ENCODE assay signal across 12 mouse cellular contexts in genomic region chr13:95634451-95634850, GRCm38 (mm10). TPM values are rescaled to one million over a fixed set of nuclear protein-coding genes. Genes with fewer than 3 reads are reported as not detected.
DNase-seq lines count a peak whose midpoint lies in the region; ATAC-seq and TF ChIP-seq lines count a peak whose summit lies in the region.
"Had no signal": no experiment of that assay in that cellular context is flagged by ENCODE, and none has a peak within 500 bp of the region (broad histone marks: within the 10 kb centered on the region; RNA-seq: fewer than 3 reads in every experiment).

No protein-coding gene starts in this region.

- intact Hi-C loops in heart, postnatal 25 days (cut with DNase I) = no loop called here

- peak overlapping the region; percentile 75; the same call in 1 of the 2 replicates for H3K27ac ChIP-seq in heart, embryonic 10.5 days
- H3K27ac ChIP-seq in limb, embryonic 15.5 days = 0 out of 2 replicates have a peak overlapping the region, but pooled peaks have one; percentile 30
- no peak overlapping the region for H3K27ac ChIP-seq in limb, embryonic 10.5 days
- H3K27ac ChIP-seq: midbrain, embryonic 15.5 days; neural tube, embryonic 12.5 days had no signal

- peaks cover 43% of the 10 kb centered on the region for H3K4me1 ChIP-seq in heart, embryonic 10.5 days
- no peaks in the 10 kb centered on the region; the same call in 1 of the 2 replicates for H3K4me1 ChIP-seq in limb, embryonic 15.5 days
- H3K4me1 ChIP-seq in limb, embryonic 10.5 days = peaks cover 28% of the 10 kb centered on the region

- H3ac ChIP-seq in myocyte (ENCODE audit: control insufficient read depth, insufficient read length) = no peak overlapping the region

- no peak for DNase-seq in heart, embryonic 10.5 days (ENCODE audit: low spot score)
- no peak for DNase-seq in heart, postnatal 25 days (ENCODE audit: low spot score)
- no peak for DNase-seq in limb, embryonic 10.5 days (ENCODE audit: low spot score)
- no peak for DNase-seq in layer of hippocampus, adult 11-12 months (ENCODE audit: low spot score)
- DNase-seq in thymus, postnatal 25 days = no peak
- DNase-seq: cerebellum, adult 11-12 months had no signal

- TF ChIP-seq POLR2A in myocyte (IDR thresholded peaks at IDR 0.05; ENCODE audit: insufficient read length, low read depth) = no peak

- H3K9me3 ChIP-seq in heart, embryonic 10.5 days = no peaks in the 10 kb centered on the region
- no peaks in the 10 kb centered on the region for H3K9me3 ChIP-seq in limb, embryonic 15.5 days
- no peaks in the 10 kb centered on the region for H3K9me3 ChIP-seq in limb, embryonic 10.5 days (replicated peaks)
- H3K9me3 ChIP-seq: midbrain, embryonic 15.5 days; neural tube, embryonic 12.5 days had no signal

- no peak overlapping the region for H3K9ac ChIP-seq in limb, embryonic 15.5 days
- H3K9ac ChIP-seq: midbrain, embryonic 15.5 days; neural tube, embryonic 12.5 days had no signal

- WGBS in heart, embryonic 10.5 days = 30% methylated on average over 2 of the region's 2 CpGs
- 36% methylated on average over 2 of the region's 2 CpGs for WGBS in limb, embryonic 15.5 days
- WGBS in limb, embryonic 10.5 days = 50% methylated on average over 2 of the region's 2 CpGs

- peaks cover 6% of the 10 kb centered on the region for H3K36me3 ChIP-seq in heart, embryonic 10.5 days
- no peaks in the 10 kb centered on the region; the same call in 1 of the 2 replicates for H3K36me3 ChIP-seq in limb, embryonic 15.5 days
- H3K36me3 ChIP-seq in limb, embryonic 10.5 days = peaks cover 21% of the 10 kb centered on the region
- no peaks in the 10 kb centered on the region for H3K36me3 ChIP-seq in myocyte (ENCODE audit: control insufficient read depth, insufficient read depth)
- H3K36me3 ChIP-seq: midbrain, embryonic 15.5 days had no signal

- H3K4me2 ChIP-seq in limb, embryonic 15.5 days = no peak overlapping the region
- peak overlapping the region; percentile 58 for H3K4me2 ChIP-seq in myocyte (ENCODE audit: low read depth)
- H3K4me2 ChIP-seq: midbrain, embryonic 15.5 days; neural tube, embryonic 12.5 days had no signal

- no peaks in the 10 kb centered on the region for H3K79me2 ChIP-seq in myocyte (ENCODE audit: control insufficient read depth, insufficient read depth)

- H3K4me3 ChIP-seq in heart, embryonic 10.5 days = no peak overlapping the region
- no peak overlapping the region for H3K4me3 ChIP-seq in limb, embryonic 15.5 days
- H3K4me3 ChIP-seq in limb, embryonic 10.5 days = no peak overlapping the region
- H3K4me3 ChIP-seq in myocyte = no peak overlapping the region
- H3K4me3 ChIP-seq: midbrain, embryonic 15.5 days; neural tube, embryonic 12.5 days had no signal

- no peaks in the 10 kb centered on the region for H3K27me3 ChIP-seq in heart, embryonic 10.5 days (ENCODE audit: insufficient read depth, poor library complexity, severe bottlenecking)
- H3K27me3 ChIP-seq in limb, embryonic 15.5 days = no peaks in the 10 kb centered on the region
- H3K27me3 ChIP-seq in limb, embryonic 10.5 days (ENCODE audit: low read depth, poor library complexity, severe bottlenecking) = no peaks in the 10 kb centered on the region
- no peaks in the 10 kb centered on the region for H3K27me3 ChIP-seq in myocyte (ENCODE audit: control insufficient read depth, insufficient read depth, insufficient read length)
- H3K27me3 ChIP-seq: midbrain, embryonic 15.5 days; neural tube, embryonic 12.5 days had no signal

- no peak for ATAC-seq in limb, embryonic 15.5 days (ENCODE audit: insufficient number of reproducible peaks, low FRiP score, low TSS enrichment, low read depth)
- peak; percentile 83 for ATAC-seq in common myeloid progenitor, adult 5-6 weeks (replicated peaks; ENCODE audit: low read depth, poor library complexity, severe bottlenecking)
- ATAC-seq: activated CD4-positive, CD25-positive, alpha-beta regulatory T cell, adult 4 months; midbrain, embryonic 15.5 days had no signal

TF ChIP-seq in myocyte, 11 proteins besides CTCF, POLR2A, EP300 and RAD21:
- TF ChIP-seq MYOD1 (IDR thresholded peaks at IDR 0.05; ENCODE audit: control insufficient read depth in 1 of 3, insufficient read length in 2 of 3, low read depth in 2 of 3) (no peak), CEBPB (IDR thresholded peaks at IDR 0.05; ENCODE audit: insufficient read depth, poor library complexity, severe bottlenecking) (no peak), TCF3 (IDR thresholded peaks at IDR 0.05; ENCODE audit: insufficient read length, low read depth) (no peak), SRF (IDR thresholded peaks at IDR 0.05; ENCODE audit: control insufficient read depth, insufficient read length, low read depth) (no peak)

RNA-seq across cellular contexts. Expression of gene F2r, which starts 16.2 kb away (rescaled TPM):
- polyA plus RNA-seq in heart, embryonic 10.5 days (2016; fragmentation: Nextera tagmentation; extraction: Ambion mirVana) = 159 and 166 TPM in 2 replicates
- 10 to 100 TPM; 21.6 to 23.1 TPM for total RNA-seq in heart, postnatal 25 days (2021)
- 72.4 and 74.6 TPM in 2 replicates for polyA plus RNA-seq in limb, embryonic 15.5 days (2015; fragmentation: Nextera tagmentation; extraction: Ambion mirVana)
- 141 and 143 TPM in 2 replicates for polyA plus RNA-seq in limb, embryonic 10.5 days (2016; fragmentation: Nextera tagmentation; extraction: Ambion mirVana)
- 59.5 and 70.5 TPM in 2 replicates for total RNA-seq in common myeloid progenitor, adult 5-6 weeks (2017)
- 23.6 TPM for polyA plus RNA-seq in myocyte (2012; fragmentation: generic; extraction: Trizol)
